Comparison of ENCODE assay signal across 14 mouse cellular contexts in genomic region chr1:131992561-131993001, GRCm38 (mm10). TPM values are rescaled to one million over a fixed set of nuclear protein-coding genes. Genes with fewer than 3 reads are reported as not detected.
DNase-seq lines count a peak whose midpoint lies in the region; ATAC-seq and TF ChIP-seq lines count a peak whose summit lies in the region.
"Had no signal": no experiment of that assay in that cellular context is flagged by ENCODE, and none has a peak within 500 bp of the region (broad histone marks: within the 10 kb centered on the region; RNA-seq: fewer than 3 reads in every experiment).

No protein-coding gene starts in this region.

- H3K27me3 ChIP-seq in liver, embryonic 13.5 days = no peaks in the 10 kb centered on the region
- H3K27me3 ChIP-seq in liver, embryonic 11.5 days (replicated peaks; ENCODE audit: control insufficient read depth, insufficient read depth, low read length) = no peaks in the 10 kb centered on the region
- H3K27me3 ChIP-seq: limb, embryonic 12.5 days had no signal

- H3K36me3 ChIP-seq in liver, embryonic 13.5 days = no peaks in the 10 kb centered on the region
- no peaks in the 10 kb centered on the region for H3K36me3 ChIP-seq in liver, embryonic 11.5 days (ENCODE audit: control insufficient read depth, insufficient read depth, low read length)
- H3K36me3 ChIP-seq: embryonic facial prominence, embryonic 10.5 days; limb, embryonic 12.5 days had no signal

- no peak overlapping the region for H3K4me2 ChIP-seq in liver, embryonic 13.5 days
- H3K4me2 ChIP-seq in liver, embryonic 11.5 days = no peak overlapping the region
- H3K4me2 ChIP-seq: limb, embryonic 12.5 days; midbrain, embryonic 11.5 days had no signal

- no peaks in the 10 kb centered on the region for H3K9me3 ChIP-seq in liver, embryonic 13.5 days (replicated peaks)
- H3K9me3 ChIP-seq in liver, embryonic 11.5 days (ENCODE audit: control insufficient read depth, low read length) = no peaks in the 10 kb centered on the region
- H3K9me3 ChIP-seq: embryonic facial prominence, embryonic 10.5 days; limb, embryonic 12.5 days had no signal

- peaks cover 4% of the 10 kb centered on the region; the same call in 1 of the 2 replicates for H3K4me1 ChIP-seq in liver, embryonic 13.5 days (replicated peaks)
- no peaks in the 10 kb centered on the region for H3K4me1 ChIP-seq in liver, embryonic 11.5 days (replicated peaks; ENCODE audit: control insufficient read depth, insufficient read depth, low read length)
- H3K4me1 ChIP-seq: embryonic facial prominence, embryonic 10.5 days; limb, embryonic 12.5 days had no signal

- intact Hi-C loops in gastrocnemius, adult 2 months (cut with DNase I) = no loop called here

- WGBS in liver, embryonic 13.5 days (ENCODE audit: insufficient replicate concordance) = 52% methylated on average over 7 of the region's 7 CpGs
- WGBS in liver, embryonic 11.5 days = 66% methylated on average over 7 of the region's 7 CpGs

- H3K9ac ChIP-seq in liver, embryonic 13.5 days = no peak overlapping the region
- no peak overlapping the region for H3K9ac ChIP-seq in liver, embryonic 11.5 days (ENCODE audit: low read depth, low read length)
- H3K9ac ChIP-seq: limb, embryonic 12.5 days had no signal

- H3K4me3 ChIP-seq in liver, embryonic 13.5 days (replicated peaks) = no peak overlapping the region
- no peak overlapping the region for H3K4me3 ChIP-seq in liver, embryonic 11.5 days (ENCODE audit: low read depth, low read length)
- H3K4me3 ChIP-seq in gastrocnemius, adult 2 months = no peak overlapping the region
- H3K4me3 ChIP-seq: embryonic facial prominence, embryonic 10.5 days; limb, embryonic 12.5 days had no signal

- TF ChIP-seq CTCF in gastrocnemius, adult 2 months (IDR thresholded peaks at IDR 0.05) = no peak

- ATAC-seq in liver, embryonic 13.5 days (ENCODE audit: low read depth) = 0 out of 2 replicates have a peak, but pooled peaks have one; percentile 31
- no peak for ATAC-seq in liver, embryonic 11.5 days (replicated peaks; ENCODE audit: low FRiP score)

- peak; percentile 70 to 87 for DNase-seq in adrenal gland, adult (ENCODE audit: inconsistent age in 2 of 2, low spot score in 1 of 2)
- no peak for DNase-seq in adrenal gland, postnatal 25 days
- no peak for DNase-seq in liver, embryonic 13.5 days
- no peak for DNase-seq in liver, embryonic 11.5 days (ENCODE audit: low spot score)
- peak; percentile 67 for DNase-seq in cerebellum, adult 9-11 months
- peak; percentile 29 for DNase-seq in testis, postnatal 10 days (ENCODE audit: low spot score)
- no peak for DNase-seq in gastrocnemius, adult 2 months
- DNase-seq in layer of hippocampus, postnatal 25 days (ENCODE audit: extremely low spot score in 1 of 2, low spot score in 1 of 2) = no peak
- DNase-seq: lung, postnatal 14 days; right cerebral cortex, postnatal 14 days; thymus, postnatal 36 days had no signal

- no peak overlapping the region for H3K27ac ChIP-seq in liver, embryonic 13.5 days
- no peak overlapping the region for H3K27ac ChIP-seq in liver, embryonic 11.5 days (ENCODE audit: low read depth, low read length)
- H3K27ac ChIP-seq in gastrocnemius, adult 2 months = no peak overlapping the region
- H3K27ac ChIP-seq: embryonic facial prominence, embryonic 10.5 days; limb, embryonic 12.5 days had no signal

RNA-seq across cellular contexts. Expression of gene Elk4, which starts 14.8 kb away (rescaled TPM):
- total RNA-seq in adrenal gland, postnatal 25 days (2021) = 100 and 117 TPM in 2 replicates
- polyA plus RNA-seq in liver, embryonic 13.5 days (2015; fragmentation: Nextera tagmentation; extraction: Ambion mirVana) = 9.5 and 10.2 TPM in 2 replicates
- 17.8 and 20.9 TPM in 2 replicates for polyA plus RNA-seq in liver, embryonic 11.5 days (2014; fragmentation: Nextera tagmentation; extraction: Ambion mirVana)
- total RNA-seq in gastrocnemius, adult 2 months (2021) = 10 to 100 TPM; 69.6 to 76.1 TPM
- total RNA-seq in layer of hippocampus, postnatal 25 days (2021) = 10 to 100 TPM; 51.8 to 60.4 TPM

RNA-seq across cellular contexts. Expression of gene Slc45a3, which starts 29.8 kb away (rescaled TPM):
- total RNA-seq in adrenal gland, postnatal 25 days (2021) = 12.6 and 15.5 TPM in 2 replicates
- polyA plus RNA-seq in liver, embryonic 13.5 days (2015; fragmentation: Nextera tagmentation; extraction: Ambion mirVana) = 2.6 and 2.7 TPM in 2 replicates
- 3.5 and 3.8 TPM in 2 replicates for polyA plus RNA-seq in liver, embryonic 11.5 days (2014; fragmentation: Nextera tagmentation; extraction: Ambion mirVana)
- 1 to 10 TPM in 1 of 2 experiments, under 1 TPM in 1; 0.84 to 1.4 TPM for total RNA-seq in gastrocnemius, adult 2 months (2021)
- total RNA-seq in layer of hippocampus, postnatal 25 days (2021) = 1 to 10 TPM; 2.4 TPM

Comparison
In these comparisons a context has a peak if more than half of its experiments do, and no peak if none do; other contexts are left out.
1. DNase-seq: peak in adrenal gland, adult (2 of 2), cerebellum, adult 9-11 months (single experiment) and testis, postnatal 10 days (single experiment); none in adrenal gland, postnatal 25 days (single experiment), liver, embryonic 13.5 days (single experiment), liver, embryonic 11.5 days (single experiment), gastrocnemius, adult 2 months (single experiment) and layer of hippocampus, postnatal 25 days (0 of 2).